In genomic region chr7:73648010-73648409, GRCm38 (mm10) we compare ENCODE assay signal across 7 mouse cellular contexts.
A peak's percentile ranks its signal among the peaks of the same experiment; 100 is the strongest.
DNase-seq lines count a peak whose midpoint lies in the region.

No protein-coding gene starts in this region.

- intact Hi-C loops in gastrocnemius, postnatal 36 days (cut with DNase I): no loop called here

- peak; percentile 81 to 93 for DNase-seq in CD8-positive naive resting alpha-beta T cell, adult 2 months (ENCODE audit: low read depth in 2 of 2, low spot score in 2 of 2)
- peak; percentile 93 for DNase-seq in R1 (ENCODE audit: low read depth, low spot score)
- peak; percentile 82 to 89 for DNase-seq in cerebellum, postnatal 25 days
- DNase-seq in gastrocnemius, postnatal 36 days: peak; percentile 75 to 76
- DNase-seq in layer of hippocampus, adult 8-10 months (ENCODE audit: low spot score in 2 of 2): peak; percentile 77 to 89
- DNase-seq in lung, postnatal 36 days: peak; percentile 95
- peak; percentile 72 to 89 for DNase-seq in spleen, adult 18-20 months

Comparison
In these comparisons a context has a peak if more than half of its experiments do, and no peak if none do; other contexts are left out.
1. Peak in every context shown above with its lines: DNase-seq.